Mouse (Mus musculus): ENCODE measurements at regions not wholly inside any gene's neighbourhood (a gene's known extent, or its start where the extent isn't known, plus 50 kb on each side); places are given as distances from the start of the nearest gene placed in this dataset.

GRCm38 (mm10) chr16:29879665-29880064 is 184.5 kb upstream of the Hes1 start:
- DNase-seq: no peak

- DNase-seq: no peak
These were observed 182.7 kb upstream of the Hes1 start for GRCm38 (mm10) chr16:29881497-29881896.

DNA sequence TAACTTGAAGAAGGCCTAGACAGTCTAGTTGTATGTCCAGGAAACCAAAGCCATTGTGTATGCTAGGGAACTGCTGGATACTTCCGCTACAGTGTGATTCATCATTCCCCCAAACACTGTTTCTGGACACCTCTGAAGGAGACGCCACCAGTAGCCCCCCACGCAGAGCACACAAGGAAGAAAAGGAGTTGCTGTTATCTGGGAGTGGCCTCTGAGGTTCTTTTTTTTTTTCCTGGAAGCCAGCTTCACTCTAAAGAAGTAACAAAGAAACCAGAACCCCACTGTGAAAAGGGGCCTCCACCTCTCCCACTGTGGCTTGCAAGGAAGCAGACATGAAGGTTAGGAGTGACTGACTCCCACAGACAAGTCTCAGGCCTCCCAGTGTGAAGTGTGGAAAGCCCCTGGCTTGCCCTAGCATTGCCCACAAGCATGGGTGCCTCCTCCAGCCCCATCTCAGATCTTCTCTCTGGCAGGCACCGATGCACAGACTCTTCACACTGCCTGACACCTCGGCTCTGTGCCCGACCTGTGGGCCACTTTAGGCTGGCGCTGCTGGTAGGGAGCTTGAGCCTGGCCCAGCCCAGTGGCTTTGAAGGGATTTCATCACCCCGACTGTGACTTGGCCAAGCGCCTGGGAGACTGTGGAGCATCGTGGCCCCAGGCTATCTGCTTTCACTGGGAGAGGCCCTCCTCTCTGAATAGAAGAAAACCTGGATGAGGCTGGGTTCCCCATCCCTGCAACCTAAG is 181.8 kb upstream of the Hes1 start:
- DNase-seq: peak; percentile 47

GRCm38 (mm10) chr16:29883252-29883992 is 180.8 kb upstream of the Hes1 start:
- no peak for DNase-seq

- no peak for DNase-seq
These were observed 179.3 kb upstream of the Hes1 start for GRCm38 (mm10) chr16:29884899-29885298.

DNA sequence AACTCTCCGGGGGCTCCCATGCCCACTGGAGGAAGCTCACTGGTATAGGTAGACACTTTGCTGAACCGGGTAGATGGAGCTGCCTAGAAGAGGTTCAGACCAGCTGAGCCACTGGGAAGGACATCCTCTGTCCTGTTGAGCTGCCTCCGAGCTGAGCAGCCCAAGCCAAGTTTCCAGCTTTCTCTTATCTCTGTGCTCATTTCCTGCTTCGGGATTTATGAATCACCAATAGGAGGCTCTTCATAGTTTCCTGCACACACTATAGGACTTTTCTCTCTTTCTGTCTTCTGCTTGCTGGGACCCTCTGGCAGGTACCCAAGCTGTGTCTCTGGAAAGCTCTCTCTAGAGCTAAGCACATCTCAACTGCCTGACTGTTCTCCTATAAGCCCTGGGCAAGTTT is 177.4 kb upstream of the Hes1 start:
- no peak for DNase-seq

DNA sequence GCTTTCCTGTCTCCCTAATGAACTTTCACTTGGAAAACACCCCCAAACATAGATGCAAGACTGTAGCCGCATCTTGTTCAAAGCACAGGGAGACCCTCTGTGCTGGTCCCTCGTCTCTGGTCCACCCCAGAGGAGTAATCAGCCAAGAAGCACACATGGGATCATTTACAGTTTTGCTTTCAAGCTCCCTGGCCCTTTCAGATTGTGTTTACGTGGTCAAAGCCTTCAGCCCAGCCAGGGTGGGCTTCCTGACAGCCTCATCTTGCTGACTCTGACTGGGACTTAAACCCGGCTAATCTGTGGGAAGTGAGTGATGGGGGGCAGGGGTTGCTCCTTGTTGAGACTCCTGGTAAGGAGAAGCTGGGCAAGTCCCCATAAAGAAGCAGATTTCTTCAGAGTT is 174.8 kb upstream of the Hes1 start:
- DNase-seq: no peak

DNA sequence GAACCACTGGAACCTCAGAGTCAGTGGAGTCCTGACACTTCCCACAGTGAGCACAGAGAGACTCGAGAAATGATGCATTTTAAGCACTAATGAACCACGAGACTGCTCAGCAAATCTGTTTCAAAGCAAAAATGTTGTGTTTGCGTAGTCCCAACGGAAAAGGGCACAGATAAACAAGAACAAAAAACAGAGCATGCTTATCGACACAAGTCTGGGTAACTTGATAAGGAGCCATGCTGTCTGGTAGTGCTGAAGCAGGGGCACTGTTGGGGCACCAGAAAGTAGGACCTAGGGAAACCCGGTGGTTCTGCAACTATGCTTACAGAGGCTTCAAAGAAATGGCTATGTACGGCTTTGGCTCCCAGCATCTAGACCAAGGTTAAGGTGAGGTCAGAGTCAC is 172.7 kb upstream of the Hes1 start:
- no peak for DNase-seq

GRCm38 (mm10) chr16:29893871-29894828 is 170.0 kb upstream of the Hes1 start:
- no peak for DNase-seq

GRCm38 (mm10) chr16:29896393-29896792 is 167.8 kb upstream of the Hes1 start:
- DNase-seq: no peak

GRCm38 (mm10) chr16:29903510-29903909 is 160.7 kb upstream of the Hes1 start:
- DNase-seq: no peak

GRCm38 (mm10) chr16:29904183-29904775 is 159.9 kb upstream of the Hes1 start:
- DNase-seq: no peak

DNA sequence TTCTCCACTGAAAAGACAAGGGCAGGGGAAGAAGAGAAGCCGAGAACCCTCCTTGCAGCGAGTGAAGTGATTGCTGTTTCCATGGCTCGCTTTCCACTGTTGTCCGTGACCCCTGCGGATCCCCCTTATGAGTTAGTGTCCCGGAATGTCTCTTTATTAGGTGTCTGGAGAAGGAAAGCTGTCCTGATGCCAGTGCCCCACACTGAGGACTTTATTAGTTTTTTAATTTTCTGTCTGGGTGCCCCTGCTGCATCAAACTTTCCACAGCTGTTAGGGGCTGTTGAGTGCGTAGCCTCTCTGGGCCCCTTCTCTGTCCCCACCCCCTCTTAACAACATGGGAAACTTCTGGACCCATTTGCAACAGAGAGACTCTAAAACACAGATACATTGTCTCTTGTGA is 156.9 kb upstream of the Hes1 start:
- DNase-seq: no peak

DNA sequence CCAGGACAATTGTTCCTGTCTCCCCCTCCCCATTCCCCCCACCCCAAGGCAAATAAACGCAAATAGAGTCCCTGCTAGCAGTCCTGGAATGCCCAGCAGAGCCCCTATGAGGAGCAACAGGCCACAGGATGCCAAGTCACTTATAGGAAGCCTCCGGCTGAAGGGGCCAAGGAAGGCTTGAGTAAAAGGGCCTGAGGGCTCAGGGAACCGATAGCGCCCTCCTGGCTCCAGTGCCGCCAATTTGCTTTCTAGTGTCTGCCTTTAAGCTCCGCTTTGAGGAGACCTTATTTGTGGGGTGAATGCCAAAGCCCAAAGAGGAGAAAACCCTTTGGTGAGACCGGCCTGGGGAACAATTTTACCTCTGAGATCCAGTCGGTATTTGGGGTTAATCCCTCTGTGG is 156.2 kb upstream of the Hes1 start:
- DNase-seq: no peak

DNA sequence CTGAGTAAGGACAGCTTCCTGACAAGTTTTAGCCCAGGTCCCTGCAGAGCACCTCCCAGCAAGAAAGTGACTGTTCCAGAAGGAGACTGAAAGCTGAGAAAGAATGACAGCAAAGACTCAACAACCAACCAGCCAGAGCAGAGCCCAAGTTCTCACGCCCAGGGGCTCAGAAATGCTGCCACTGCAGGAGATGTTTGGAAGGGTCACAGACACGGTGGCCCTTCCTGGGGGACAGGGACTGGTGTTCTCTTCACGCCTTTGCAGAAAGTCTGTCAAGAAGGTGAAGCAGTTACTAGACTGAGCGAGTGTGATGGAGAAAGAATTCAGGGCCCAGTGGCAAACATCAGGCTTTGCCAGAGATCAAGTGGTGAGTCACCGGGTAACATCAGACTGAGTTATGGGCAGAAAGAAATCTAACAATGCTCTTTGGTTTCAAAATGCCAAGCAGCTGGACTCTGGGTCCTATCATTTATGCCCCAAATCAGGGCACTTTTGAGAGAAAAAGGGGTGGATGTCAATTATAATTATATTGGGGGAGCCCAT is 154.2 kb upstream of the Hes1 start:
- no peak for DNase-seq

GRCm38 (mm10) chr16:29911164-29911571 is 153.0 kb upstream of the Hes1 start:
- DNase-seq: no peak

- no peak for DNase-seq
These were observed 150.7 kb upstream of the Hes1 start for GRCm38 (mm10) chr16:29913357-29914010.

GRCm38 (mm10) chr16:29915346-29915745 is 148.8 kb upstream of the Hes1 start:
- DNase-seq: peak; percentile 22

GRCm38 (mm10) chr16:29917989-29918388 is 146.2 kb upstream of the Hes1 start:
- DNase-seq: no peak

DNA sequence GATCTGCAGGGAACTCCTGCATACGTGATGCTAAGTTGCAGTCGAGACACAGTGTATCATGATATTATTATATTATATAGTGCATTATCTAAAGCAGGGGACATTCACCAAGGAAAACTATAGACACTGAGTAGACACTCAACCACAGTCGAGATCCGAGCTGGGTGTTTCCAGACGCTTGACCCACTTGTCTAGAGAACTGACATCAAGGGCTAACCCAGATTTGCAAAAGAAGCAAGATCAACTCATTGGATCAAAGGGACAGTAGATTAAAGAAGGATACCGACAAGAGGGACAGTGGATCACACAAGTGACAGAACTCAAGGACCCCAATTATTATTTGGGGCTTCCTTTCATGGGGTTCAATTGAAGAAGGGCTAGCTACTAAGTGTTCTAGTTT is 145.8 kb upstream of the Hes1 start:
- no peak for DNase-seq

- no peak for DNase-seq
These were observed 143.2 kb upstream of the Hes1 start for GRCm38 (mm10) chr16:29920940-29921339.

GRCm38 (mm10) chr16:29921385-29921784 is 142.8 kb upstream of the Hes1 start:
- DNase-seq: no peak
